Mouse (Mus musculus): ENCODE results near the gene Prox2.
"Not testable (repeated sequence)": the region's sequence is repeated elsewhere in the genome, so short reads cannot be mapped to it uniquely, and the experiment has no call there.

Gene Prox2

GRCm38 (mm10) chr12:85110698-85111592, at the start of gene Prox2, which contains the start of gene Dlst:
Gene Prox2, minus strand, starts transcription at chr12:85110759.
Gene Dlst, plus strand, starts transcription at chr12:85110833.
- DNase-seq, result peak; percentile 93 to 94

GRCm38 (mm10) chr12:85159592-85159991, 49.0 kb upstream of the Prox2 start:
- DNase-seq, result no peak

GRCm38 (mm10) chr12:85158801-85159200, 48.2 kb upstream of the Prox2 start:
- DNase-seq, result no peak

DNA sequence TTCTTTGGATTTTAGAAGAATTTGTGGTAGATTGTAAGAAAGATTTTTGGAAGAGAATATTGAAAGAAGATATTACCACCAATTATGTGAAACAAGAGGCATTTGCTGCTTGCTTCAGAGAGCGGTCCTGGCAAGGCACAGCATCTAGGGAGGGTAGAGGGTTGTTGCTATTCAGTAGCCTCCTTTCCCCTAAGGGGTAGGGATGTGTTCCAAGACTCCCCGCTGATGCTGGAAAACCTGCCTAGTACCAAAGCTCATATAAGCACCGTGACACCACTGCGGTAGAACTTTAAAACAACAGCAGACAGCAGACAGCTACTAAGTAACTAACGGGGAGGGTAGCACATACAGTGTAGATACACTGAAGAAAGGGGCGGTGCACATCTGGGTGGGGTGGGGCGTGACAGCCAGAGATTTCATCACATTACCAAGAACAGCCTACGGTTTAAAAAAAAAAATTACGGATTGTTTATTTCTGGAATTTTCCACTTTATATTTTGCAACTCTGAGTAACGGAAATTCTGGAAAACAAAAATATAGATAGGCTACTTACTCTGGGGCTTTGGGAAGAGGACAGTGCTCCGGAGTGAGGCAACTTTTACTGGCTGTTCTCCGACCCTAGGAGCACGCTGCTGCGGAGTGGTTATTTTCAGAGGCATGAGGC, 47.4 kb upstream of the Prox2 start:
- DNase-seq, result no peak

DNA sequence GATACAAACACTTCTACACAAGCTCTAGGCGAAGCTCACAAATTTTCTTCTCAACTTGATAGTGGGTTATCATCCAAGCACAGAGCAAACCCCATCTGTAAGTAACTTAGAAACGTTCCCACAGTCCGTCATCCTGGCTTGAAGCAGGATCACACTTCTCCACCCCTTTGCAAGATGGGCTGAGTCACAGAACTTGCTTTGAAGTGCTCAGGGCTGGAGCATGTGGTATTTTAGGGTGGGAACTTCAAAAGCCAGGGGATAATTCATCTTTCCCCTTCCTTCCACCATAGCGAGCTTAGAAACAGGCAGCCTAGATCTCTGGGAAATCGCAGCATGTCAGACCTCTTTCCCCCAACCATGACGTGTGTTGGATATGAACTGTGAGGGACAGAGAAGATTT, 45.8 kb upstream of the Prox2 start:
- no peak for DNase-seq

- DNase-seq, result no peak
Measured at GRCm38 (mm10) chr12:85153011-85153410, 42.5 kb upstream of the Prox2 start.

- peak in 1 of 2 experiments; percentile 48 for DNase-seq
Measured at GRCm38 (mm10) chr12:85151002-85151774, 40.6 kb upstream of the Prox2 start, which contains the start of gene Rps6kl1. Gene Rps6kl1, minus strand, starts transcription at chr12:85151264.

GRCm38 (mm10) chr12:85150321-85151001, 39.9 kb upstream of the Prox2 start:
- DNase-seq, result no peak

GRCm38 (mm10) chr12:85146881-85147280, 36.3 kb upstream of the Prox2 start:
- no peak for DNase-seq

DNA sequence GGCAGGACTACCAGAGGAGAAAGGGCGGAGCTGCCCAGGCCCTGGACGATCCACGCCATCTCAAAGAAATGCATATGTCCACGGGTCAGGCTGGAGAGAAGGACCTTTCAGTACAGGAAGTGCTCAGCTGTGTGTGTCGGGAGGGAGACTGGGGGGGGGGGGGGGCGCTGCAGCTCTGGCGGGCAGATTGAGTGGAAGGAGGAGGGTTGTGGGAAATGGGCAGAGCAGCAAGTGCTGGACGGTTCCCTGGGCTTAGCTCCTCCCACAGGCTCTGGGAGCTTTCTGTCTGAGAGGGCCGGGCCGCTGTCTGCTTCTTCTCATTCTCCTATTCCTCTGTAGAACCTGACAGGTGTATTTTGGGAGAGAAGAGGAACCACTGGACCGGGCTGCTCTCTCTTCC, 35.8 kb upstream of the Prox2 start:
- peak in 1 of 2 experiments; percentile 53 for DNase-seq

- DNase-seq, result peak; percentile 37 to 81
Measured at GRCm38 (mm10) chr12:85145630-85146029, 35.1 kb upstream of the Prox2 start.

- no peak for DNase-seq
Measured at GRCm38 (mm10) chr12:85144821-85145220, 34.3 kb upstream of the Prox2 start.

DNA sequence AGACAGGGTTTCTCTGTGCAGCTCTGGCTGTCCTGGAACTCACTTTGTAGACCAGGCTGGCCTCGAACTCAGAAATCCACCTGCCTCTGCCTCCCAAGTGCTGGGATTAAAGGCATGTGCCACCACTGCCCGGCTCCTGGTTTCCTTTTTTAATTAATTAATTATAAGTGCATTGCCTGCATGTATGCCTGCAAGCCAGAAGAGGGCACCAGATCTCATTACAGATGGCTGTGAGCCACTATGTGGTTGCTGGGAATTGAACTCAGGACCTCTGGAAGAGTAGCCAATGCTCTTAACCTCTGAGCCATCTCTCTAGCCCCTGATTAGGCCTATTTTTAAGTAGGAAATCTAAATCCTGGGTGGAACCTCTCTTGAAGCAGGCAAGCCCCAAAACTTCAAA, 33.7 kb upstream of the Prox2 start:
- not testable (repeated sequence) for DNase-seq

GRCm38 (mm10) chr12:85142803-85143202, 32.2 kb upstream of the Prox2 start:
- peak; percentile 64 to 87 for DNase-seq

- DNase-seq, result no peak
Measured at GRCm38 (mm10) chr12:85141096-85141495, 30.5 kb upstream of the Prox2 start.

DNA sequence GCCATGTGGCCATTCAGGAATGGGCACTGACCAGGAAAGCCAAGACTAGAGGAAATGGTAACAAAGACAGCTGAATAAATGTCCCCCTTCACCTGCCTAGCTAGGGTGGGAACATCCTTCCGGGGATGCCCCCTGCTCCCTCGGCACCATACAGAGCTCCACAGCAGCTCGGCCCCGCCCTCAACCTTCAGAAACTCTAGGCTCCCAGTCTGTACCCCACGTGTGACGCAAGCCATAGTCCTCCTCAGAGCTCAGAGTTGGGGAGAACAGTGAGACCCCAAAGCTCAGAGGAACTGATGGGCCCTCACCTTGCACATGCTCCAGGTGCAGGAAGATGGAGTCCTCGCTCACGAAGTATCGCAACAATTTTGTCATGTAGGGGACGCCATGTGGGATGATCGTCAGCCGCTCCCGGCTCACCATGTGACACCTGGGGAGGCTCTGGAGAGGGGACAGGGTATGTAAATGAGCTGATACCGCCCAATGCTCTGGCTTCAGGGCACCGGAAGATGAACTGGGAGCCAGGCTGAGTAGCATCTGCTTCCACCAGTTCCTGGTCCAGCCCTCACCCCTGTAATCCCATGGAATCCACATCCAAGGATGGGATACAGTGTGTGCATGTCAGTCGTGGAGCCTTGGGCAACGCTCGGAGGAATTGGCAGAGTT, 29.6 kb upstream of the Prox2 start:
- no peak for DNase-seq

DNA sequence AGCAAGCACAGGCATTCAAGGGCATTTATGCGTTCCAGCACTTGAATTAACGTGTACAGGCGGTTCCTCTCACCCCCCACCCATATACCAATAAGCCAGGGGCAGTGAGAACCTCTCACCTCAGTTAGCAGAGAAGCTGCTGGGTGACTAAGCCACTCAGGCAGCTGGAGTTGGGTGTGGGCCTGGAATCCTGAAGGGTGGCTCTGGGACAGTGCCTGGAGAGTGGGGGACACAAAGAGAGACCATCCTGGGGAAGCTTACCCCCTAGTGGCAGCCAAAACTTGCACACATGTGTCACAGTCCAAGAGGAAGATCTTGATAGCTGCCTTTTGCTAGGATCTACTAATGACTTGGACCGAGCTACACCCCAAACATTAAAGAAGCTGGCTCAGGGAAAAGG, 26.1 kb upstream of the Prox2 start:
- no peak for DNase-seq

DNA sequence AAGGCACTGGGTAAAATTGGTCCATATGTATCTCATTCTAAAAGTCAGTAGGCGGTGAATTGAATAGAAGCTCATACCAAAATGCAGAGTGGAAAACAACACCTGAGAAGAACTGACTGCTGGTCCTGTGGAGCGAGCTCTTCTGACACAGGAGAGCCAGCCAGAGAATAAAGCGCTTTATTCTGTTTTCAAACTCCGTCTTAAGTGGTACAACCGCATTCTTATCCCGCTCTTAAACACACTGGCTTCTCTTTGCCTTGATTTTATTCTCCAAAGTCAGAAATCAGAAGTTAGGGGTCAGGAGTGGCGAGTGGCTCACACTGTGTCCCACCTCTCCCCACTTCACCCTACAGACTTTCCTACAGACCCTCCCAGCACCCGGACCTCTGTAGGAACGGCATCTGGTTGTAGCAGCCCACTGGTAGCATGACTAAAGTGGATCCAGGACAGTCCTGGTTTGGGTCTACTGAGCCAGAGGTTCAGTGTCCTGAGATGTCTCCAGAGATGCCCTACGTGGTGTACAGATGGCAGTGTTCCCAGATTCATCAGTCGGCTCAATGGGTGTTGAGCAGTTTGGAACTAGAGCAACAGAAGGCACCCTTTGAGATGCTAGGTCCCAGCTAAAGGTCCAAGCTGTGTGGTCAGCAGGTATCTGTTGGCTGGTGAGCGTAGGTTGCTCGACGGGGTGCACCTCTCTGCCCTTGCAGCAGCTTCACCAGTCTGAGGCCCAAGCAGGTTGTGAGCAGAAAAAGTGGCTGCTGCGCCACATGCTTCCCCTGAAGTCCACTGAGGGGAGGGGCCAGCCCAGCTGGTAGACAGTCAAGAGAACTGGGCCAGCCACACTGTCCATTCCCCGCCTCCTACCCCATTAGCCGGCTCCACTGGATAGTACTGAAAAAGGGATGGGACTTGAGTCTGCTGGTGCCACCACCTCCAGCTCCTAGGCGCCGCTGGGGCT, 25.2 kb upstream of the Prox2 start:
- peak in 1 of 2 experiments; percentile 50 for DNase-seq

- DNase-seq, result no peak
Measured at GRCm38 (mm10) chr12:85134043-85134794, 23.7 kb upstream of the Prox2 start.

DNA sequence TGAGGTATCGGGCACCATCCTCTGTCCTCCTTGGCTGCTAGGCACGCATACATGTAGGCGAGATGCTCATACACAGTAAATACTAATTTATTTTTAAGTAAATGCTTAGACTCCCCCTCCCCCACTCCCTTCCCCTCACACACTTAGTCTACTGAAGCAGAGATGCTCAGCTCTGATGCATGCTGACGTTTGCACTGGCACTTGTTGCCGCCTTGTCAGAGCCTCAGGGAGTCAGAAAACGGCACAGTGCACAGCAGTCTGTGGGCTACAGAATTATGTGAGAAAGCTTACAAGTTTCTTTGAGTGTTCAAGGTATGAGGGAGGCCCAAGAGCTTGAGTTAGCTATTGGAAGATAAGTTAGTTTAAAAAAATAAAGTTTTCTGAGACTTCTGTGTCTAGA, 20.8 kb upstream of the Prox2 start:
- no peak for DNase-seq

All from lung, postnatal 4 days (tissue).